20 mouse cellular contexts compared by ENCODE assay signal in the genomic region with DNA sequence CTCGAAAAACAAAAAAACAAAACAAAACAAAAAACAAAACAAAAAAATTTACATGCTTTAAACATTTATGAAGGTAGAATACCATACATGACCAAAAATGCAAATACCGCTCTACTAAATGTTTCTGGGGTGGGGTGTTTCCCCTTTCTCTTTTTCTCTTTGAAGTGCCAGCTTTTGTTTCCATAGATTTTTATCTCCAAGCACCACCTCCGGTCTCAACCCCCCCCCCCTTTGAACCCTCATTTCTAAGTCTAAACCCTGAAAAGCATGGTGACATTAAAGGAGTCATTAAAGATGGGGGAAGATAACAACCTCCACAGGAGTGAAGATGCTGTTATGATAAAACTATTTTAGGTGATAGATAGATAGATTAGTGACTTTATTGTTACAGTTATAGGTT.
"Had no signal": no experiment of that assay in that cellular context is flagged by ENCODE, and none has a peak within 500 bp of the region (broad histone marks: within the 10 kb centered on the region; RNA-seq: fewer than 3 reads in every experiment).

No protein-coding gene starts in this region.

- H3K27ac ChIP-seq: kidney, embryonic 15.5 days; limb, embryonic 10.5 days; limb, embryonic 13.5 days; liver, embryonic 12.5 days; liver, embryonic 15.5 days; macrophage; midbrain, embryonic 13.5 days; neural tube, embryonic 12.5 days; neural tube, embryonic 15.5 days; stomach, embryonic 15.5 days had no signal

- H3K27me3 ChIP-seq: kidney, embryonic 15.5 days; limb, embryonic 13.5 days; liver, embryonic 12.5 days; liver, embryonic 15.5 days; midbrain, embryonic 13.5 days; neural tube, embryonic 12.5 days; neural tube, embryonic 15.5 days; stomach, embryonic 15.5 days had no signal

- H3K4me3 ChIP-seq: kidney, embryonic 15.5 days; limb, embryonic 10.5 days; limb, embryonic 13.5 days; liver, embryonic 12.5 days; liver, embryonic 15.5 days; midbrain, embryonic 13.5 days; neural tube, embryonic 12.5 days; neural tube, embryonic 15.5 days; stomach, embryonic 15.5 days had no signal

- H3K36me3 ChIP-seq: kidney, embryonic 15.5 days; limb, embryonic 10.5 days; limb, embryonic 13.5 days; liver, embryonic 12.5 days; liver, embryonic 15.5 days; midbrain, embryonic 13.5 days; neural tube, embryonic 12.5 days; neural tube, embryonic 15.5 days; stomach, embryonic 15.5 days had no signal

- DNase-seq: kidney, adult 18-20 months; kidney, postnatal 10 days; kidney, postnatal 36 days; liver; lung, adult 18-20 months; lung, postnatal 14 days; right cerebral cortex, adult 18-20 months; right cerebral cortex, postnatal 14 days; right cerebral cortex, postnatal 4 days; thymus, postnatal 4 days had no signal

- H3K4me2 ChIP-seq: kidney, embryonic 15.5 days; limb, embryonic 13.5 days; liver, embryonic 12.5 days; liver, embryonic 15.5 days; midbrain, embryonic 13.5 days; neural tube, embryonic 12.5 days; neural tube, embryonic 15.5 days; stomach, embryonic 15.5 days had no signal

- H3K4me1 ChIP-seq: kidney, embryonic 15.5 days; limb, embryonic 10.5 days; limb, embryonic 13.5 days; liver, embryonic 12.5 days; liver, embryonic 15.5 days; neural tube, embryonic 12.5 days; neural tube, embryonic 15.5 days; stomach, embryonic 15.5 days had no signal

- H3K9ac ChIP-seq: kidney, embryonic 15.5 days; limb, embryonic 13.5 days; liver, embryonic 12.5 days; liver, embryonic 15.5 days; midbrain, embryonic 13.5 days; neural tube, embryonic 12.5 days; neural tube, embryonic 15.5 days; stomach, embryonic 15.5 days had no signal

- H3K9me3 ChIP-seq: kidney, embryonic 15.5 days; limb, embryonic 10.5 days; limb, embryonic 13.5 days; liver, embryonic 12.5 days; liver, embryonic 15.5 days; midbrain, embryonic 13.5 days; neural tube, embryonic 12.5 days; neural tube, embryonic 15.5 days; stomach, embryonic 15.5 days had no signal

- ATAC-seq: liver, embryonic 12.5 days had no signal
